Mouse (Mus musculus): ENCODE results near the gene Gm42372. TPM values are rescaled to one million over a fixed set of nuclear protein-coding genes. Genes with fewer than 3 reads are reported as not detected.

The Gm42372 gene
- 0.26 and 0.32 TPM in 2 replicates for polyA plus RNA-seq (2016; fragmentation: Nextera tagmentation; extraction: Ambion mirVana)

DNA sequence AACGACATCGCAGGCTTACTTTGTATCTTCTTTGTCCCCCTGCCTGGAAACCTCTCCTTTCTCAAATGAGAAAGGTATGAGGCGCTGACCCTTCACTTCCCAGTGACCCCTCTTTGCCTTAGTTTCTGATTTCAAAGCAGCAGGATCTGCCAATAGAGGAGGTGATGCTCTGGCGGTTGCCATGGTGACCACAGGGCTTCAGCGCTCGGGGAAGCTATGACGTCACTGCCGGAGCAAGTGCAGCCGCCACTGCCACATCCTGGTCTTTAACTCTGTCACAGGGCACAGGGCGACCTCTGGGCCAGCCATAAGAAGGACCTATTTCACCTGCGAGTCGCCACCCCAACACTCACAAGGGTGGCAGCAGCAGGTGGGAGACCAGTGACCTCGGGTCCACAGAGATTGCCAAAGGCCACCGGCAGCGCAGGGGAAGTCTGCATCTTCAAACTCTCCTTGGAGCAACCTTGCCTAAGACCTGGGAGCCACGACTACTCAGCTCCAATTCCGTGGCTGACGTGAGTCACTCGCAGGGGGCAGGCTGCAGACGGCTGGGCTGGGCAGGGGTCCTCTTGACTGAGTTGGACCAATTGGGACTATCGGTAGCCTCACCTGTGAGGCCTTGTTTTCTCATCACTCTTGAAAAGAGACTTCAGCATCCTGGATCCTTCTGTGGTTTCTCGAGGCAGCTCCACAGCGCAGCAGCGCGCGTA is at the start of gene Gm42372:
Gene Gm42372, plus strand, starts transcription at position 228 of the 710 bp plus-strand sequence.
- Histone ChIP-seq H3K4me1 (replicated peaks) (peaks cover 40% of the 10 kb centered on the region), H3K9me3 (no peaks in the 10 kb centered on the region), H3K9ac (replicated peaks) (0 out of 2 replicates have a peak within 1 kb of the TSS, but pooled peaks have one; percentile 31), H3K27me3 (no peaks in the 10 kb centered on the region), H3K4me2 (peak within 1 kb of the TSS; percentile 59), H3K27ac (0 out of 2 replicates have a peak within 1 kb of the TSS, but pooled peaks have one; percentile 47), H3K36me3 (no peaks in the 10 kb centered on the region), H3K4me3 (replicated peaks) (peak within 1 kb of the TSS; percentile 30)
- ATAC-seq (ENCODE audit: insufficient number of reproducible peaks, insufficient read depth, low FRiP score, low TSS enrichment, low read depth) = no peak
- 20% methylated on average over 26 of the region's 26 CpGs for WGBS

DNA sequence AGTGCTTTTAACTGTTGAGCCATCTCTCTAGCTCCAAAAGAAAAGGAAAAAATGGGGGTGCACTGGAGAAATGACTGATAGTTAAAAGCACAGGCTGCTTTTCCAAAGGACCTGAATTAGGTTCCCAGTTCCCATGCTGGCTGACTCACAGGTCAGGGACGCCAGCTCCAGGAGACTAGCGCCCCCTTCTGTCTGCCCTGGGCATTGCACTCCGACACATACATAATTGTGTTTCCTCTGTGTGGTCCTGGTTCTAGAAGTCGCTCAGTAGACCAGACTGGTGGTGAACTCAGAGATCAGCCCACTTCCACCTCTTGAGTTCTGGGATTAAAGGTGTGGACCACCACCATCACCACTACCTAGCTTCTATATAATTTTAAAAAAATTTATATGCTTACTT is 45.6 kb upstream of the Gm42372 start:
- H3K4me3 ChIP-seq (replicated peaks) = no peak overlapping the region
- no peaks in the 10 kb centered on the region for H3K36me3 ChIP-seq
- WGBS = 50% methylated on average over 4 of the region's 4 CpGs
- 0 out of 2 replicates have a peak, but pooled peaks cover 2% of the 10 kb centered on the region for H3K27me3 ChIP-seq
- peaks cover 18% of the 10 kb centered on the region; the same call in 1 of the 2 replicates for H3K4me1 ChIP-seq (replicated peaks)
- H3K27ac ChIP-seq = no peak overlapping the region
- no peak overlapping the region for H3K4me2 ChIP-seq
- no peak overlapping the region for H3K9ac ChIP-seq (replicated peaks)
- H3K9me3 ChIP-seq = no peaks in the 10 kb centered on the region
- no peak for ATAC-seq (ENCODE audit: insufficient number of reproducible peaks, insufficient read depth, low FRiP score, low TSS enrichment, low read depth)

DNA sequence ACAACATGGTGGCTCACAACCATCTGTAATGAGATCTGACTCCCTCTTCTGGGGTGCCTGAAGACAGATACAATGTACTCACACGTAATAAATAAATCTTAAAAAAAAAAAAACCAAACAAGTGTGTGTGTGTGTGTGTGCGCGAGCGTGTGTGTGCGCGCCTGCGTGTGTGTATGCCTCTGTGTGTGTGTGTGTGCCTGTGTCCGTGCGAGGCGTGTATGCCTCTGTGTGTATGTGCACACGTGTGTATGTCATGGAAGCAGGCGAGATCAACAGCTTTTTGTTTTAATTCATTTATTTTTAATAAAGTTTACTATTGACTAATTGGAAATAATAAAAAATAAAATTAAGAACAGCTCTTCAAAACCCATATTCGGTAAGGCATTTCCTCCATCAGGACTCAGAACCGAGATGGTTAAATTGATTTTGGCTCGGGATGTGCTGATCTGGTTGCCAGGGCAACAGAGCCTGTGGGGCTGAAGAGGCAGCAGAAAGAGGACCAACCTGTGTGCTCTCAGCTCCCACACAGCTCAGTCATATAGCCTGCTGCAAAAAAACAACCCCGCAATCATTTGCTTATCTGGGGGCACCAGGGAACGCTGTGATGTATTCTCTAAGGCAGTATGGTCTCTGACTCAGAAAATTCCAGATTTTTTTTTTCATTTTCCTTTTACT is 44.6 kb upstream of the Gm42372 start:
- no peak overlapping the region for H3K27ac ChIP-seq
- WGBS = 71% methylated on average over 17 of the region's 17 CpGs

DNA sequence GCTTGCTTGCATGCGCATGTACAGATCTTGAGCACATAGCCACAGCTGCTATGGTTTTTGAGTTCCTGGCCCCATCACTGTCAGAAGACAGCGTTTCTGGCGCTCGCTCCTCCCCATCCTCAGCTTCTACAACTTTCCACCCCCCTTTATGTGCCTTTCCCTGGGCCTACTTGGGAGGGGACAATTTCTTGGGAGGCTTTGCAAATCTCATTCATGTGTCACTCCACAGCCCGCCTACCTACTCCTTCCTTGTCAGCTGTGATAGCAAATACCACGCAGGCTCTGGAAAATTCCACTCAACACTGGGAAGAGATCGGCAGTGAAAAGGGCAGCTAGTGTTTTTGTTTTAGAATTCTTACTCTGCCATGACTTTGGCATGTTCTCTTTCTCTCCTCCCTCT is 42.6 kb upstream of the Gm42372 start:
- H3K9ac ChIP-seq (replicated peaks) = no peak overlapping the region
- H3K4me2 ChIP-seq = no peak overlapping the region
- no peaks in the 10 kb centered on the region for H3K9me3 ChIP-seq
- H3K27ac ChIP-seq = 0 out of 2 replicates have a peak overlapping the region, but pooled peaks have one; percentile 25
- ATAC-seq (ENCODE audit: insufficient number of reproducible peaks, insufficient read depth, low FRiP score, low TSS enrichment, low read depth) = no peak
- H3K4me1 ChIP-seq (replicated peaks) = peaks cover 29% of the 10 kb centered on the region
- no peak overlapping the region for H3K4me3 ChIP-seq (replicated peaks)
- no peaks in the 10 kb centered on the region for H3K36me3 ChIP-seq
- H3K27me3 ChIP-seq = peaks cover 4% of the 10 kb centered on the region
- 58% methylated on average over 7 of the region's 7 CpGs for WGBS

More for the DNA sequence above, 44.6 kb upstream of the Gm42372 start:
- H3K4me1 ChIP-seq (replicated peaks) = peaks cover 18% of the 10 kb centered on the region; the same call in 1 of the 2 replicates
- H3K36me3 ChIP-seq = no peaks in the 10 kb centered on the region
- H3K4me2 ChIP-seq = no peak overlapping the region
- no peak overlapping the region for H3K9ac ChIP-seq (replicated peaks)
- no peaks in the 10 kb centered on the region for H3K9me3 ChIP-seq
- ATAC-seq (ENCODE audit: insufficient number of reproducible peaks, insufficient read depth, low FRiP score, low TSS enrichment, low read depth) = no peak
- H3K4me3 ChIP-seq (replicated peaks) = no peak overlapping the region
- H3K27me3 ChIP-seq = 0 out of 2 replicates have a peak, but pooled peaks cover 2% of the 10 kb centered on the region

DNA sequence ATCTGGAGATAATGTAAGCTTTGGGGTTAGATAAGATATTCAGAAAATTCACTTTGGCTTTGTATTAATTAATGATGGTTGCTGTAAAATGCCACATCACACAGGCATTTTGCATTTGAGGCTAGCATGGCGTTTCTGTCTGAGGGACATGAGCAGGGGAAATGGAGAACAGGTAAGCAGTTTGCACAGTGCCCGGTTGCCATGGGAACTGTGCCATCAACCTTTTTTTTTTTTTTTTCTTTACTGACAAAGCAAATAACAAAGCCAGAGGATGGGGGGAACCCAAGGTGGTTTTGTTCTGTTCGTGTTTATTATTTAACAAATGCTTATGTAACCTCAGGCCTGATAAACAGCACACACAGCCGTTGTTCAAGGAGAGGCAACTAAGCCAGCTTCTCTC is 40.0 kb upstream of the Gm42372 start:
- 67% methylated on average over 4 of the region's 4 CpGs for WGBS
- Histone ChIP-seq H3K36me3 (no peaks in the 10 kb centered on the region), H3K4me3 (replicated peaks) (no peak overlapping the region), H3K9me3 (no peaks in the 10 kb centered on the region), H3K27me3 (peaks cover 30% of the 10 kb centered on the region), H3K4me2 (no peak overlapping the region), H3K9ac (replicated peaks) (no peak overlapping the region), H3K4me1 (replicated peaks) (peaks cover 54% of the 10 kb centered on the region), H3K27ac (no peak overlapping the region)
- ATAC-seq (ENCODE audit: insufficient number of reproducible peaks, insufficient read depth, low FRiP score, low TSS enrichment, low read depth) = no peak

DNA sequence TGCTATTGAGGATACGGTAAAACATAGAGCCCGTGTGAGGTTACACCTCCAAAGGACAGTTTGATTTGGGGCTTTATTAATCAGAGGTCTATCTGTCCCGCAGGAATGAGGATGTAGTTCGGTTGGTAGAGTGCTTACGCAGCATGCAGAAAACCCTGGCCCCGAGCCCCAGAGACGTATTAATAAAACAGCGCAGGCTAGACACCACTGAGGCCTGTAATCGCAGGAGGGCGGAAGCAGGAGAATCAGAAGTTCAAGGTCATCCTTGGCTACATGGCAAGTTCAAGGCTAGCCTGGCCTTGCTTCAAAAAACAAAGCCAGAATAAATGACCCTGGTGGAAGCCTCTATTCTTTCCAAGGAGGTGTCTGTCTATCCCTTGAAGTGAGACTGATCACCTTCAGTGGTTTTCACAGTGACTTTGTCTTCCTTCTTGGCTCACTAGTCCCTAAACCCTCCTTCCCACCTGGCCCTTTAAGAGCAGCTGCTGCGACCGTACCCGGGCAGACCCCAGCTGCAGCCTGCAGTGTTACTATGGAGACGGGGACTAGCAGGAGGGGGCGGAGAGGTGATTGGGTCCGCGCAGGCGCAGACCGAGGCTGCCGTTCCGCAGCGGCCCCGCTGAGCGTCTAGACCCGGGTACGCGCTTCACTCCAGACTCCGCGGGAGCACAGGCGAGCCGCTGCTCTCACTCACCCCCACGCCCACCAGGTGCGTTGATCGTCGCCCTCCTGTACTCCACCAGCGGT is 38.7 kb upstream of the Gm42372 start, which contains the start of gene Pnmal2:
Gene Pnmal2, plus strand, starts transcription at position 622 of the 747 bp plus-strand sequence.
- peak within 1 kb of the TSS; percentile 76 for H3K9ac ChIP-seq (replicated peaks)
- peaks cover 54% of the 10 kb centered on the region for H3K4me1 ChIP-seq (replicated peaks)
- 15% methylated on average over 35 of the region's 36 CpGs for WGBS
- H3K4me3 ChIP-seq (replicated peaks) = peak within 1 kb of the TSS; percentile 62
- H3K4me2 ChIP-seq = peak within 1 kb of the TSS; percentile 71
- peak; percentile 81 for ATAC-seq (ENCODE audit: insufficient number of reproducible peaks, insufficient read depth, low FRiP score, low TSS enrichment, low read depth)
- no peaks in the 10 kb centered on the region for H3K9me3 ChIP-seq
- H3K27ac ChIP-seq = peak within 1 kb of the TSS; percentile 53
- H3K27me3 ChIP-seq = peaks cover 43% of the 10 kb centered on the region
- no peaks in the 10 kb centered on the region for H3K36me3 ChIP-seq

DNA sequence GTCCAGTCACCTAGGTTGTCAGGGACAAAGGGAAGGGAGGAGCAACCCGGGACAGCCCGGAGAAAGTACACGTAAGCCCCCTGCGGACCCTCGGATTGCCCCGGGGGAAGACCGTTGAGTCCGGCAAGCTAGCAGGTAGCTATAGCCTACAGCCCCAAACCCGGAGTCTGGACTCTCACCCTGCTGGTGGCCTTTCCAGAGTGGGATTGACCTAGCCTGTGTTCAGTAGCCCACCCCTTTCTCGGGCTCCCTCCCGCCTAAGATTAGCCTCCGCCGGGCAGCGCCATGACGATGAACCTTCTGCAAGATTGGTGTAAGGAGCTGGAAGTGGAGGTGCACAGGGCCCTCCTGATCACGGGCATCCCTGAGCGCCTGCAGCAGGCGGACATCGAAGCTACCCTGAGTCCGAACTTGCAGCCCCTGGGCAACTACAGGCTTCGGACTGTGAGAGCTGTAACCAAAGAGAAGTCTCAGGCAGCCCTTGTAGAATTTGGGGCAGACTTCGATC is 38.0 kb upstream of the Gm42372 start:
- 3% methylated on average over 22 of the region's 22 CpGs for WGBS
- H3K9ac ChIP-seq (replicated peaks) = peak overlapping the region; percentile 76
- no peaks in the 10 kb centered on the region for H3K36me3 ChIP-seq
- H3K4me2 ChIP-seq = peak overlapping the region; percentile 71
- H3K4me3 ChIP-seq (replicated peaks) = peak overlapping the region; percentile 62
- H3K9me3 ChIP-seq = no peaks in the 10 kb centered on the region
- H3K27ac ChIP-seq = peak overlapping the region; percentile 53; the same call in 1 of the 2 replicates
- no peak; the same call in 1 of the 2 replicates for ATAC-seq (ENCODE audit: insufficient number of reproducible peaks, insufficient read depth, low FRiP score, low TSS enrichment, low read depth)
- H3K27me3 ChIP-seq = peaks cover 50% of the 10 kb centered on the region
- peaks cover 57% of the 10 kb centered on the region for H3K4me1 ChIP-seq (replicated peaks)

DNA sequence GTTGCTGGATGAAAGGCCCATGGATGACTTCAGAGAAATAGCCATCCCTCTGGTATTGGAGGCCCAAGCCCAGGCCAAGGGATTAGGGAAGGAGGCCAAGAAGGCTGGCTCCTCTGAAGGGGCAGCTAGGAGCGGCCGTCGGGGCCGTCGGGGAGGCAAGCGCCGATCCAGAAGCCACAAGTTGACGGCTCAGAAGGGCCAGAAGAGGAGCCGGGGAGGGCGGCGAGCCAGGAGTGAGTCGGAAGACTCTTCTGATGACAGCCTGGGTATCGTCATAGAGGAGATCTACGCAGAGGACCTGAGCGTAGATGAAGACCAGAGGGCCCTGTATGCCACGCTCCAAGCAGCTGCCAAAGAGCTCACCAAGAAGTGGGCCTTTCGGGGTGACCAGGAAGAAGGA is 37.5 kb upstream of the Gm42372 start:
- Histone ChIP-seq H3K9me3 (no peaks in the 10 kb centered on the region), H3K27me3 (peaks cover 52% of the 10 kb centered on the region), H3K9ac (replicated peaks) (peak overlapping the region; percentile 76), H3K4me2 (peak overlapping the region; percentile 71), H3K36me3 (no peaks in the 10 kb centered on the region), H3K4me1 (replicated peaks) (peaks cover 54% of the 10 kb centered on the region), H3K27ac (no peak overlapping the region), H3K4me3 (replicated peaks) (peak overlapping the region; percentile 62)
- WGBS = 12% methylated on average over 17 of the region's 17 CpGs
- ATAC-seq (ENCODE audit: insufficient number of reproducible peaks, insufficient read depth, low FRiP score, low TSS enrichment, low read depth) = no peak

DNA sequence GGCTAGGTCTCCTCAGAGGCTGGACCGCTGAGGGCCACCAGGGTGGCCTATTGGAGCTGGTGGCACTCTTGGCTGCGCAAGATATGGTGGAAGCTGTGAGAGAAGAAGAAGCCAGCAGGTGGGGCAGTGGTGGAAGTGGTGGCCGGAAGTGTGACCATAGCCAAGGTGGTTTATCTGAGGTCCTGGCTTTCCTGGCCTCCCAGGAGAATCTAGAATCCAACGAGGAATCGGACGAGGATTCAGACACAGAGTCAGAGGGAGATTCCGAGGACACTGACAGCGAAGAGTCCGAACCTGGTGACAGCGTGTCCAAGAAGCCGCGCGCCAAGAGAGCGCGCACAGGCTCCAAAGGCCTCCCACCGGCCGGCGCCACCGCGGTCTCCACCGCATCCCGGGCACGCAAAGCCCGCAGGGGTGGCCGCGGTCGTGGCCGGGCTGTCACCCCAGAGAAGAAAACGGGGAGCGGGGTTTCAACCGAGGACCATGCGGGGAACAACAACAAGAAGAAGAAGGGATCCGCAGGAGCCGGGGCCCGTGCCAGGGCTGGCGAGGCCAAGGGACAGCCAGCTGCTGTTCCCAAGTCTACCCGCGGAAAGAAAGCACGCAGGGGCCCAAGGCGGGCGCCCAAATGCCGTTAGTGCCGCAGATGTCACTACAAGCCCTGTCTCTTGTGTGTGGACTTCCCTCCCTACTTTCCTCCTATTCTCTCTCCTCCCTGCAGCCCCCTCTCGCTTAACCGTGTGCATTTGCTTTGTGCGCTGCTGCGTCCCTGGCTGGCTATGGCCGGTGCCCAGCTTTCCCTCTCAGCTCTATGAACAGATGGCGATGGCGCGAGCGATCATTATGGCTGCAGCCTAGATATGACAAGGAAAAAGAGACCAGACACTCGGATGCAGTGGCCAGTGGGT is 36.2 kb upstream of the Gm42372 start:
- Histone ChIP-seq H3K4me3 (replicated peaks) (peak overlapping the region; percentile 62), H3K4me2 (peak overlapping the region; percentile 71), H3K4me1 (replicated peaks) (peaks cover 51% of the 10 kb centered on the region), H3K27me3 (peaks cover 52% of the 10 kb centered on the region), H3K9ac (replicated peaks) (peak overlapping the region; percentile 57), H3K9me3 (no peaks in the 10 kb centered on the region), H3K27ac (peak overlapping the region; percentile 42; the same call in 1 of the 2 replicates), H3K36me3 (no peaks in the 10 kb centered on the region)
- 3% methylated on average over 53 of the region's 53 CpGs for WGBS
- no peak for ATAC-seq (ENCODE audit: insufficient number of reproducible peaks, insufficient read depth, low FRiP score, low TSS enrichment, low read depth)

DNA sequence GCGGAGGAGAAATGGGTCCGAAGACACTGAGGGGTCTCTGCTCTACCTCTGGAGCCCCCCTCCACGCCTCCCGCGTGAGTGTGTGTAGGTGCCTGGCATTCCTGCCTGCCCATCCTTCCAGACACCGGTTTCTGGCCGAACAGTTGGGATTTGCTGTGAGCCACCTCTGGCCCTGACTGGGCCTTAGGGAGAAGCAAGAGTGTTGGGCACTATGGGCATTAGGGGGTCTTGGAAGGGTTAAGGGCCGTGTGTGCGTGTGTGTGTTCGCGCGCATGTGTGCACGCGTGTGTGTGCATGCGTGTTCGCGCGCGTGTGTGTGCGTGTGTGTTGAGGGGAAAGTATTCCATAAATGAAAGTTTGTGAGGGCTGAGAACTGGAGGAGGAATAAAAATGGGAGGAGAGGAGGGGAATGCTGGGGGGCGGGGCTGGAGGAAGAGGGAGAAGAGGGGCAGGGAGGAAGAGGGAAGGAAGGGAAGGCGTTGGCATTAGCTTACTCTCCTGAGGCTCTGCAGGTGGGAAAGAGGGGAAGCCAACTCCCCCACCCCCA is 35.5 kb upstream of the Gm42372 start:
- H3K4me3 ChIP-seq (replicated peaks) = peak overlapping the region; percentile 62
- no peak for ATAC-seq (ENCODE audit: insufficient number of reproducible peaks, insufficient read depth, low FRiP score, low TSS enrichment, low read depth)
- H3K27ac ChIP-seq = peak overlapping the region; percentile 42; the same call in 1 of the 2 replicates
- peak overlapping the region; percentile 71 for H3K4me2 ChIP-seq
- no peaks in the 10 kb centered on the region for H3K9me3 ChIP-seq
- H3K9ac ChIP-seq (replicated peaks) = peak overlapping the region; percentile 57
- 20% methylated on average over 22 of the region's 22 CpGs for WGBS
- no peaks in the 10 kb centered on the region for H3K36me3 ChIP-seq
- H3K4me1 ChIP-seq (replicated peaks) = peaks cover 51% of the 10 kb centered on the region
- H3K27me3 ChIP-seq = peaks cover 52% of the 10 kb centered on the region
